Mouse (Mus musculus): ENCODE measurements at regions not wholly inside any gene's neighbourhood (a gene's known extent, or its start where the extent isn't known, plus 50 kb on each side); places are given as distances from the start of the nearest gene placed in this dataset.

GRCm38 (mm10) chr13:11092911-11093310 lies 732.3 kb upstream of the Chrm3 start:
- no peaks in the 10 kb centered on the region for H3K36me3 ChIP-seq (ENCODE audit: control insufficient read depth in 1 of 2, insufficient read depth in 2 of 2, low read length in 2 of 2)
- DNase-seq (ENCODE audit: low read depth, low spot score): no peak
- H3K27me3 ChIP-seq (ENCODE audit: control insufficient read depth in 1 of 2, insufficient read depth in 2 of 2, low read length in 2 of 2): no peaks in the 10 kb centered on the region; a peak in 1 of 4 replicates
- no peaks in the 10 kb centered on the region for H3K79me2 ChIP-seq (ENCODE audit: control insufficient read depth, insufficient read depth, low read length, poor library complexity)
- H3K9ac ChIP-seq (ENCODE audit: control insufficient read depth, low read depth, low read length, poor library complexity, severe bottlenecking): no peak overlapping the region
- no peak overlapping the region for H3K27ac ChIP-seq (ENCODE audit: control insufficient read depth, low read depth, low read length)
- no peak overlapping the region for H3K4me3 ChIP-seq (ENCODE audit: control insufficient read depth in 1 of 2, insufficient read depth in 1 of 2, low read depth in 2 of 2, low read length in 2 of 2)
- H3K4me1 ChIP-seq (ENCODE audit: control insufficient read depth in 1 of 2, insufficient read depth in 2 of 2, low read length in 2 of 2): no peaks in the 10 kb centered on the region
- H3K9me3 ChIP-seq (replicated peaks; ENCODE audit: insufficient read depth, low read length): no peaks in the 10 kb centered on the region
- TF ChIP-seq JUND (IDR thresholded peaks at IDR 0.05; ENCODE audit: low read depth, low read length) (no peak), ELF1 (IDR thresholded peaks at IDR 0.05; ENCODE audit: low read depth, low read length) (no peak), E2F4 (IDR thresholded peaks at IDR 0.05; ENCODE audit: borderline replicate concordance, low read depth, low read length) (no peak), ZKSCAN1 (IDR thresholded peaks at IDR 0.05; ENCODE audit: low read depth, low read length) (no peak), MYC (IDR thresholded peaks at IDR 0.05; ENCODE audit: low read depth, low read length) (no peak), MAFK (IDR thresholded peaks at IDR 0.05; ENCODE audit: borderline replicate concordance, low read depth, low read length) (no peak), MYB (IDR thresholded peaks at IDR 0.05; ENCODE audit: low read depth, low read length) (no peak), CHD1 (IDR thresholded peaks at IDR 0.05; ENCODE audit: low read depth, low read length) (no peak), TAL1 (IDR thresholded peaks at IDR 0.05; ENCODE audit: low read length) (no peak)
